Mouse (Mus musculus) hindbrain, embryonic 15.5 days (tissue): ENCODE measurements around the gene Myo6. TPM values are rescaled to one million over a fixed set of nuclear protein-coding genes. Genes with fewer than 3 reads are reported as not detected.

Experiments used
- ATAC-seq: fragments of 200-750 bp; cut with Nextera tagmentation; 2 replicates; pipeline ENCODE4 v1.8.0; 2017; ENCODE audit warnings: low read depth, moderate number of reproducible peaks, moderate TSS enrichment; ENCODE audit not compliant: low FRiP score
- H3K27ac ChIP-seq: fragments of 300-500 bp; sonication (generic); replicated peaks from 2 replicates; pipeline ENCODE4 v1.5.1; 2015; ENCODE audit warnings: mild to moderate bottlenecking, inconsistent platforms
- H3K27me3 ChIP-seq: fragments of 300-500 bp; sonication (generic); 2 replicates; pipeline ENCODE4 v1.6.1; 2015; ENCODE audit warnings: control low read depth, inconsistent platforms
- H3K36me3 ChIP-seq: fragments of 300-500 bp; sonication (generic); 2 replicates; pipeline ENCODE4 v1.6.1; 2015; ENCODE audit warnings: control low read depth, inconsistent platforms
- H3K4me1 ChIP-seq: fragments of 300-500 bp; sonication (generic); replicated peaks from 2 replicates; pipeline ENCODE4 v1.6.1; 2015; ENCODE audit warnings: control low read depth, inconsistent platforms
- H3K4me2 ChIP-seq: fragments of 300-500 bp; sonication (generic); 2 replicates; pipeline ENCODE4 v1.6.1; 2015; ENCODE audit warnings: moderate library complexity, mild to moderate bottlenecking, inconsistent platforms
- H3K4me3 ChIP-seq: fragments of 300-500 bp; sonication (generic); 2 replicates; pipeline ENCODE4 v1.5.1; 2015; ENCODE audit warnings: mild to moderate bottlenecking, inconsistent platforms
- H3K9ac ChIP-seq: fragments of 300-500 bp; sonication (generic); 2 replicates; pipeline ENCODE4 v1.6.1; 2015; ENCODE audit warnings: inconsistent platforms
- H3K9me3 ChIP-seq: fragments of 300-500 bp; sonication (generic); 2 replicates; pipeline ENCODE4 v1.6.1; 2016; ENCODE audit warnings: control low read depth, inconsistent platforms
- WGBS: fragments of 180-500 bp; shearing (Covaris S2); methylation state at CpG from one replicate; pipeline ENCODE4 v1.1.7; 2015; 5-methylcytosine and 5-hydroxymethylcytosine counted together
- polyA plus RNA-seq: library from polyadenylated mRNA; unstranded; fragments of >200 nt; fragmentation: Nextera tagmentation; extraction: Ambion mirVana; gene quantifications from 2 replicates; pipeline ENCODE4 v1.2.1, GENCODE M21; 2015

The Myo6 gene
- 20.9 and 23.8 TPM in 2 replicates for polyA plus RNA-seq

DNA sequence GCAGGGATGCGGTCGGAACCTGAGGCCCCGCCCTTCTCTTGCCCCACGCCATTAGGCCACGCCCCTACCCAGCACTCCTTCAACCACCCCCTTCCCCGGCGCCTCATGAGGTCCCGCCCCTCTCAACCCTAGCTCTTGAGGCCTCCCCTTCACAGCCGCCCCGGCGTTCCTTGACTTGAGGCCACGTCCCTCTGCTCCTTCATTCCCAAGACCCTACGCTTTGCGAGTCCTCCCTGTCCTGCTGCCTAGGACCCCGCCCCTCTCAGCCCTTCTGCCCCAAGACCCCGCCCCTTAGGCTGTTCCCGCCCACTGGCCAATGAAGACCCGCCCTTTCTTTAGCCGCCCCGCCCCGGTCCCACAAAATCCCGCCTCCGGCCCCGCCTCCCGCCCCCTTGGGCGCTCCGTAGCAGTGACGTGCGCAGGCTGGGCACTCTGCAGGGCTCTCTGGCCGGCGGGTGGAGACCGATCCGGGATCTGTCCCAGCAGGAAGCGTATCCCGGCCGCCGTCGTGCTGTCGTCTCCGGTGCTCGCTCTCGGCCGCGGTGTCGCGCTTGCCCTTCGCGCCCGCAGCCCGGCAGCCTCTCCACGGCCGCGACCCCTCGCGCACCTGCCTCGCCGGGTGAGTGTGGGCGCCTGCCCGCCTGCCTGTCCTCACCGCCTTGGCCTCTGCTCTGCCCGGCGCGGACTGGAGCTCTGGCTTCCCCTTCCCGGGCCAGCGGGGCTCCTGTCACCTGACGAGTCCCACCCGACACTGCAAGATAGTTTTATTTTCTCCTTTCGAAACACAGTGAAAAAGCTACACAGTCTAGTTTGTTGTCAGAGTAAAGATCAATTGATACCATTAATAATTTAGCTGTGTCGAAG lies at the start of gene Myo6:
TSS of gene Myo6 (plus strand) at position 421 of the 864 bp plus-strand sequence.
- H3K27ac ChIP-seq, result peak within 1 kb of the TSS; percentile 80
- H3K4me1 ChIP-seq, result peaks cover 11% of the 10 kb centered on the region
- peak within 1 kb of the TSS; percentile 73 for H3K4me2 ChIP-seq
- no peaks in the 10 kb centered on the region for H3K27me3 ChIP-seq
- peak; percentile 98 for ATAC-seq
- no peaks in the 10 kb centered on the region for H3K9me3 ChIP-seq
- under 1% methylated on average over 67 of the region's 69 CpGs for WGBS
- H3K9ac ChIP-seq, result peak within 1 kb of the TSS; percentile 73
- peak within 1 kb of the TSS; percentile 76 for H3K4me3 ChIP-seq
- H3K36me3 ChIP-seq, result no peaks in the 10 kb centered on the region

DNA sequence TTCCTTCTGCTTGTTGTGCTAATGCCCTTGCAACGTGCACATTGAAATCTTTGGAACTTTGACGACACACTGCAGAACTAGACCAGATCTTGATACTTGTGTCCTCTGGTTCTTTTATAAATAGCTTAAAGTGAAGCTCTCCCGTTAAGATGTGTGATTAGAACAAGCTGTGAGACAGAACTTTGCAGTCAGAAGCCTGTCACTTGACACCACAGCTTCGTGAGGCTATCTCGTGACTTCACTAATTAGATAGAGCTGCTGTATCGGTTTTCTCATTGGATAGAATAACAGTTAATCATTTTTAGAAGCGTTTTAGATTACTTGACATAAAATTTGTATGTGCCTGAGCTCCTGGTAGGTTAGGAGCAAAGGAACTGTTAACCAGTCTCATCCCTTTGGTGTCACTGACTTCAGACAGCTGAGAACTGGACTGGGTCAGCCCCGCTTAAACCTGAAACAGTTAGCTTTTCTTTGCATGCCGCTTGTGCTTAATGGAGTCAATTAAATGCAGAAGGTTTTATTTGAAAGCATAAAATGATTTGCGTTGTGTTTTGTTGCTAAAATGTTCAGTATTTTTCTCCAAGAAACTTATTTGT lies 18.7 kb upstream of the Myo6 start:
- Histone ChIP-seq H3K4me2 (no peak overlapping the region), H3K4me3 (no peak overlapping the region), H3K4me1 (no peaks in the 10 kb centered on the region), H3K27me3 (no peaks in the 10 kb centered on the region), H3K9me3 (no peaks in the 10 kb centered on the region), H3K36me3 (peaks cover 38% of the 10 kb centered on the region), H3K27ac (no peak overlapping the region), H3K9ac (no peak overlapping the region)
- 86% methylated on average over 10 of the region's 10 CpGs for WGBS
- ATAC-seq, result no peak

DNA sequence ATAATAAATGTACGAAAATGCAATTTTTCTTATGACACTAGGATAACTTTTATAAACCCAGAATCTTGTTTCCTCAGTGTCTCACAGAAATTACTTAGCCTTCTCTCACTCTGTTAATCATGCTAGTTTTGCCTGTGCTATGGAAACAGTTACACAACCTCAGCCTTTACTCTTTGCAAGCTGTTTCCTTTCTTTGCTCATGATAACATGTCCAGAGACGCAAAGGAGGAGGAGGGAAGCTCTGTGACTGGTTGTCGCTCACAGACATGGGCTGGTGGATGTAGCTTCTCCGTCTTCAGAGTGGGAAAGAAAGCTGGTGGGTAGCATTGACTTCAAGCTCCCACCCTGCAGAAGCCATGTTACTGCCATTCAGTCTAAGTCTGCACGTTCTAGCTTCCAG lies 15.2 kb upstream of the Myo6 start:
- Histone ChIP-seq H3K27me3 (no peaks in the 10 kb centered on the region), H3K27ac (no peak overlapping the region), H3K4me1 (no peaks in the 10 kb centered on the region), H3K9me3 (no peaks in the 10 kb centered on the region), H3K36me3 (peaks cover 23% of the 10 kb centered on the region), H3K4me3 (no peak overlapping the region), H3K4me2 (no peak overlapping the region), H3K9ac (no peak overlapping the region)
- no peak for ATAC-seq
- WGBS, result 86% methylated on average over 5 of the region's 5 CpGs

DNA sequence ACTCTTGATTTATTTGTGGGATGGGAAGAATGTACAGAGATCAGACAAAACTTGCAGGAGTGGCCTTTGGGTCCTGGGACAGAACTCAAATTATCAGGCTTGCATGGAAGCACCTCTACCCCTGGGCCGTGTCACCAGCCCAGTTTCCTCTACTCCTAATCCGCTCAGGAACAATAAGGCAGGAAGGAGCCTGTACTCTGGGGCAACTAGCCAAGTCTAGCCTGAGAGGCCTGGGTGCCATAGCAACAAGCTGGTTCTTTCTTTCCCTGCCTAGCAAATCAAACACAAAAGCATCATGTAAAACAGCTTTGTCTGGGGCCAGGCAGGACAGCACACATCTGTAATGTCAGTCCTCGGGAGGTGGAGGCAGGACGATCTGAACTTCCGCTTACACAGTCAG lies 9.6 kb upstream of the Myo6 start:
- H3K36me3 ChIP-seq, result 0 out of 2 replicates have a peak, but pooled peaks cover 9% of the 10 kb centered on the region
- H3K27ac ChIP-seq, result no peak overlapping the region
- ATAC-seq, result peak; percentile 58
- no peaks in the 10 kb centered on the region for H3K9me3 ChIP-seq
- no peak overlapping the region for H3K9ac ChIP-seq
- no peak overlapping the region for H3K4me3 ChIP-seq
- H3K4me1 ChIP-seq, result no peaks in the 10 kb centered on the region
- no peaks in the 10 kb centered on the region for H3K27me3 ChIP-seq
- WGBS, result 33% methylated on average over 5 of the region's 5 CpGs
- no peak overlapping the region for H3K4me2 ChIP-seq

DNA sequence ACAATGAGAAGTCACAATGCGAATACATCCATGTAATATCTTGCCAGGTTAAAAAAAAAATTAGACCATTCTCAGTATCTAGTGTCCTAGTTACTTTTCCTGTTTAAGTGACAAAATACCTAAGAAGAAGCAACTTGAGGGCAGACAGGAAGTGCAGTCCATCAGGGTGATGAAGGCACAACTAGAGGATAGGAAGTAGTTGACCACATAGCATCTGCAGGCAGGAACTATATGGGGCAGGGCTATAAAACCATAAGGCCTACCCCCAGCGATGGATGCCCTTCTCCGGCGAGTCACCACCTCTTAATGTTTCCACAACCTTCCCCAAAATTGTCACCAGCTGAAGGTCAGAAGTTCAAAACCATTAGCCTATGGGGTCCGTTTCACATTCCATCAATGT lies 8.1 kb upstream of the Myo6 start:
- no peak for ATAC-seq
- Histone ChIP-seq H3K36me3 (0 out of 2 replicates have a peak, but pooled peaks cover 9% of the 10 kb centered on the region), H3K9me3 (no peaks in the 10 kb centered on the region), H3K4me1 (no peaks in the 10 kb centered on the region), H3K4me3 (no peak overlapping the region), H3K9ac (no peak overlapping the region), H3K27ac (no peak overlapping the region), H3K4me2 (no peak overlapping the region), H3K27me3 (no peaks in the 10 kb centered on the region)
- WGBS, result 91% methylated on average over 5 of the region's 5 CpGs

DNA sequence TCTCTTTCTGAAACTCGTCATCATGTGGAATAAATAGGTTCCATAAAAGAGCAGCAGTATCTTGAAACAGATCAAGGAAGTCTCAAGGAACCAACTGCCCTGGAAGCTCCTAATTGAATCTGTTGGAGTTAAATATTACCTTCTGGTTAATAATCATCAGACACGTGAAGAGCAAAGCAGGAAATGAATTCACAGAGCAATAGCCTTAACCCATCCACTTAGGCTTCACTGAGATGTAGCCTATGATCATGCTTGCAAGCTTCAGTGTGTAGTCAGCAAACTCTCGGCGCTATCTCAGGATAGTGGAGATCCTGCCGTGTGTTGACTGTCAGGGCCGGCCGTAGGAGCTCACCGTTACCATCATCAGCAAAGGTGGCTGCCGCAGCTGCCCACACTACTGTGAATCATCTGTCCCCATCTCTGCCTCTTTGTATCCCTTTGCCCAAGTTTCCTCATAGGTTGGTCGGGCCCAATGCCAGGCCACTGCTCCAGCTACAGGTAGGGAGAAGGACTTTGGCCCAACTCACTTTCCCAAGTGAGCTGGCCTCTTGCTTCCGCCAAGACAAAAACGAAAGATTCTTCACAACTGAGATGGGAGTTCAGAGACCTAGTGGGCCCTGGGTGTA lies 6.9 kb upstream of the Myo6 start:
- H3K27ac ChIP-seq, result no peak overlapping the region
- H3K9ac ChIP-seq, result no peak overlapping the region
- no peaks in the 10 kb centered on the region for H3K27me3 ChIP-seq
- no peaks in the 10 kb centered on the region for H3K4me1 ChIP-seq
- WGBS, result 87% methylated on average over 12 of the region's 12 CpGs
- no peak overlapping the region for H3K4me2 ChIP-seq
- no peak for ATAC-seq
- H3K36me3 ChIP-seq, result 0 out of 2 replicates have a peak, but pooled peaks cover 3% of the 10 kb centered on the region
- H3K9me3 ChIP-seq, result no peaks in the 10 kb centered on the region
- H3K4me3 ChIP-seq, result no peak overlapping the region

DNA sequence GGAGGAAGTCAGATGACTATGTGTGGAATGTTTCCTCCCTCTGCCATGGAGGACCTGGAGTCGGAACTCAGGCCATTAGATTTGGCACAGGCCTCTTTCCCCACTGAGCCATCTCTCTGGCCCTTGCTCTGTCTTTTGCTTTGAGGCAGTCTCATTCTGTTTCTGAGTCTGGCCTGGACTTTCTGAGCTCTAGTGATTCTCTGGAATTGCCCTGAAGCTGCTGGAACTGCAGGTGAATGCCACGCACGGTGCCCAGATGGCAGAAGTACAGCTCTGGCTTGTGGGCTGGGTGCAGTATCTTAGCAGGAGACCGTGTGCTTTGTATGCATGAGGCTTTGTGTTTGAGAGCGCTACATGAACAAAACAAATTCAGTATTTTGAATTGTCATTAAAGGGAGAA lies 5.9 kb upstream of the Myo6 start:
- no peaks in the 10 kb centered on the region for H3K36me3 ChIP-seq
- H3K27ac ChIP-seq, result no peak overlapping the region
- H3K4me1 ChIP-seq, result peaks cover 1% of the 10 kb centered on the region; the same call in 1 of the 2 replicates
- H3K9me3 ChIP-seq, result no peaks in the 10 kb centered on the region
- no peak overlapping the region for H3K4me2 ChIP-seq
- WGBS, result 67% methylated on average over 5 of the region's 5 CpGs
- H3K4me3 ChIP-seq, result no peak overlapping the region
- H3K9ac ChIP-seq, result no peak overlapping the region
- no peak for ATAC-seq
- no peaks in the 10 kb centered on the region for H3K27me3 ChIP-seq

DNA sequence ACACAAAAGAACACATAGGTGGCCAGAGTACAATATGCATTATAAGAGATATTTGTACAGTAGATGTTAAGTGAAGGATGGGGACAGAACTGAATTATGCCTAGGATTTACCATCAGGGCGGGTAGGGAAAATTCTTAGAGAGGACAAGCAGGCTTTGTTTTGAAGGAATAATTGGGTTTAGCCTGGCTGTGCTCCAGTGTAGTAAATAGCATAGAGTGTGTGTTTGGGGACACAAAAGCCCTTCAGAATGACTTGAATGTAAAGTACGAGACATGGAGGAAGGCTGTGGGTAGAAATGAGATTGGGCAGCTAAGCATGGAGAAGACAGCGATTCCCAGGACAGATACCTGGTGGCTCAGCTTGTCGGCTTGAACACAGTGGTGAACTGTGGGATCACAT lies 3.4 kb upstream of the Myo6 start:
- WGBS, result 58% methylated on average over 4 of the region's 4 CpGs
- Histone ChIP-seq H3K27ac (no peak overlapping the region), H3K9ac (no peak overlapping the region), H3K4me1 (peaks cover 11% of the 10 kb centered on the region), H3K4me3 (no peak overlapping the region), H3K9me3 (no peaks in the 10 kb centered on the region), H3K36me3 (no peaks in the 10 kb centered on the region), H3K27me3 (no peaks in the 10 kb centered on the region), H3K4me2 (no peak overlapping the region)
- no peak for ATAC-seq

DNA sequence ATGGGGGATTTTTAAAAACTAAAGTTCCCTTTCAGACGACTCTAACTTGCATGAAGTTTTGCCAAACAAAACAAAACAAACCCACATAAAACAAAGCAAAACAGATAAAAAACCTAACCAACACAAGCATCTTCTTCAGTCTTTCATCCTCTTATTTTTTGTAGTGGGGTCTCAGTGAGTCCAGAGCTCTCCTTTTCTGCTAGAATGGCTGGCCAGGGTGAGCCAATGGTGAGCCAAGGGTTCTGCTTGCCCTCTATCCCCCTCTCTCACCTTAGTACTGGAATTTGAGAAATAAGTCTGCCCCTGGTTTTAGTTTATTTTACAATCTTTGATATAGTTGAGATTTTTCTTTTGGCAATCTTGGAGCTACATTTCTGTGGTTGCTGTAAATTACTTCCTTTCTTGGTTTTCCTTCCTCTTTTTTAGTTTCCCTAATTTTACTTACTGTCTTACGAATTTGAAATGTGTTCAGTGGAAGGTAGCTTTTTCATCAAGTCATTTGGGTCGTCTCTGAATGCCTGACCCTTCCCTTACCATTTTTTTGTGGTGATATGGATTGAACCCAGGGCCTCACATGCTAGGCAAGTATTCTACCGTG lies 1.6 kb upstream of the Myo6 start:
- 89% methylated on average over 4 of the region's 4 CpGs for WGBS
- no peaks in the 10 kb centered on the region for H3K27me3 ChIP-seq

DNA sequence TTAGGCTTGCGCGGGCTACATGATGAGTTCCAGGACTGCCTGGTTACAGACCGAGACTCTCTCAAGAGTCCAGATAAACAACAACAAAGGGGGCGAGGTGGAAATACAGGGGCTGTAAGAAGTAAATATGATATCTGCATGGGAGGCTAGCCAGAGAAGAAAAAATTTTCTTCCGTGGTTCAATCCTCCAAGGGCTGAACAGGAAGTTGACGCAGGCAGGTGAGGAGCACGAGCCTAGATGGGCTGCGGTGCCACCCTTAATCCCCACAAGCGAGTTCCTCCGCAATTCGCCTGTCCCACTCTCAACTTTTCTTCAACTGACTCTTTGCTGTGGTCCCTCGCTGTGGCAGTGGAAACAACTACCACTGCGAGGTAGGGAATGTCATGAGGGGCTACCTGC lies 640 bp upstream of the Myo6 start:
- Histone ChIP-seq H3K4me3 (peak overlapping the region; percentile 76), H3K27me3 (no peaks in the 10 kb centered on the region), H3K4me2 (peak overlapping the region; percentile 73), H3K9me3 (no peaks in the 10 kb centered on the region), H3K4me1 (peaks cover 11% of the 10 kb centered on the region), H3K27ac (peak overlapping the region; percentile 80; the same call in 1 of the 2 replicates), H3K9ac (peak overlapping the region; percentile 28), H3K36me3 (no peaks in the 10 kb centered on the region)
- 3% methylated on average over 13 of the region's 13 CpGs for WGBS
- ATAC-seq, result no peak

More for the DNA sequence above, 1.6 kb upstream of the Myo6 start:
- Histone ChIP-seq H3K4me3 (no peak overlapping the region), H3K4me1 (peaks cover 11% of the 10 kb centered on the region), H3K9me3 (no peaks in the 10 kb centered on the region), H3K4me2 (no peak overlapping the region), H3K36me3 (no peaks in the 10 kb centered on the region), H3K9ac (no peak overlapping the region), H3K27ac (no peak overlapping the region)
- no peak for ATAC-seq

DNA sequence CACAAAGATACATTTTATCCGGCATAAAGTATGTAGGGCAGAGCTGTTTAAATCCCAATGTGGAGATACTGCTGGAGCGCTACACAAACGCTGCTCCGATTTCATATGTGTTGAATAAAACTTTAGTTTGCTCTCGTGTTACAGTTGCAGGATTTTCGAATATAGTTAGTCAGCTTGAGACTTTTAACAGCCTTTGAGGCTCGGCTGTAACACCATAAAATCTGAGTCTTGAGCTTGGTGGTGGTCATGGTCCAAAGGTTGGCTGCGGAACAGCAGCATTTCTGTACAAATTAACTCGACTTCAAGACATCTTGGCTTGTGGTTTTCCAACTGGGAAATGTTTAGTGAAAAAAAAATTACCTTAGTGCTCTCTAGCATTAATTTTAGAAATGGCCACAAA lies 859 bp downstream of the Myo6 start:
- Histone ChIP-seq H3K9ac (0 out of 2 replicates have a peak overlapping the region, but pooled peaks have one; percentile 4), H3K4me3 (peak overlapping the region; percentile 76), H3K27me3 (no peaks in the 10 kb centered on the region), H3K36me3 (no peaks in the 10 kb centered on the region), H3K4me2 (peak overlapping the region; percentile 73), H3K27ac (no peak overlapping the region; the same call in 1 of the 2 replicates), H3K4me1 (peaks cover 11% of the 10 kb centered on the region), H3K9me3 (no peaks in the 10 kb centered on the region)
- WGBS, result 44% methylated on average over 9 of the region's 9 CpGs
- no peak for ATAC-seq

DNA sequence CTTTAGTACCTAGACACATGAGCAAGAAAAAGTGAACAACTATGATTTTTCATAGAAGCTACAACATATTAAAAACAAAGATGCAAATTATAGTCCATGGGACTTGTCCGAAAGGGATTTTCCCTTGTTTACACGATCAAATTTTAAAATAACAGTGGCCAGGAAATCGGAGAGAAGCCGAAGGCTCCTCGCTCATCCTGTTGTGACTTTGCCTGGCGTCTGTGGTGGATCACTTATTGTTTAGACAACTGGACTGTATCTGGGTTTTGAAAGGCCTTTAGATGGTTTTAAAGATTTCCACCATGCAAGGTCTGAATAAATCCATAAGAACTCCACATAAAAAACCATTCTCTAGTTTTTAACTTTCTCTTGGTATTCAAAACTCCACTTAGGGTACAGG lies 1.6 kb downstream of the Myo6 start:
- WGBS, result 73% methylated on average over 6 of the region's 6 CpGs
- Histone ChIP-seq H3K4me3 (peak overlapping the region; percentile 76), H3K9ac (no peak overlapping the region), H3K4me1 (peaks cover 11% of the 10 kb centered on the region), H3K4me2 (peak overlapping the region; percentile 73), H3K27ac (no peak overlapping the region), H3K27me3 (no peaks in the 10 kb centered on the region), H3K9me3 (no peaks in the 10 kb centered on the region), H3K36me3 (no peaks in the 10 kb centered on the region)
- no peak for ATAC-seq
